ENCODE assay signal across 18 mouse cellular contexts in the genomic region with DNA sequence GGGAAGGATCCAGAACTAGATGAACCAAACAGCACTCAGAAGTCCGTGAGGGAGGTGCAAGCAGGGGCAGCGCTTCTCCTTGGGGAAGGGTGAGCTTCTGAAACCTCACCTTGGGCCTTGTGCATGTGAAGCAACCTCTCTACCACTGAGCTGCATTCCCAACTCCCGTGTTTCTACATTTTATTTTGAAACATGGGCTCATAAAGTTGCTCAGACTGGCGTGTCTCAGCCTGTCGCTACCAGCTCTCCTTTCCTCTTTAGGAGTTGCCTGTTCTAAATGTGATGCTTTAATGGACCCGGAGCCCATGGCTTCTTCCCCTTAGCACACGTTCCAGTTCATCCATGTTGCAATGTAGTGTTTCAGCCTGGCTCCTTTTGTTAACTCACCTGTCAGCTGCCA. TPM values are rescaled to one million over a fixed set of nuclear protein-coding genes. Genes with fewer than 3 reads are reported as not detected.
A peak's percentile ranks its signal among the peaks of the same experiment; 100 is the strongest.
DNase-seq lines count a peak whose midpoint lies in the region; ATAC-seq and TF ChIP-seq lines count a peak whose summit lies in the region.
"Had no signal": no experiment of that assay in that cellular context is flagged by ENCODE, and none has a peak within 500 bp of the region (broad histone marks: within the 10 kb centered on the region; RNA-seq: fewer than 3 reads in every experiment).

No protein-coding gene starts in this region.

- dilution Hi-C loops in CH12.LX (cut with MboI; ENCODE audit: extremely low pct_ligation_motif_present, extremely low pct_unique_long_range_greater_than_20kb, low sequenced_read_pairs), result no loop called here

- in situ Hi-C loops in CH12.LX (cut with MboI; ENCODE audit: low pct_ligation_motif_present, low pct_unique_long_range_greater_than_20kb, low sequenced_read_pairs), result no loop called here

- no peaks in the 10 kb centered on the region for H3K9me3 ChIP-seq in liver, embryonic 12.5 days (replicated peaks)
- no peaks in the 10 kb centered on the region for H3K9me3 ChIP-seq in liver, embryonic 11.5 days (ENCODE audit: control insufficient read depth, low read length)
- H3K9me3 ChIP-seq in CH12.LX (replicated peaks; ENCODE audit: low read length), result no peaks in the 10 kb centered on the region
- no peaks in the 10 kb centered on the region for H3K9me3 ChIP-seq in embryonic facial prominence, embryonic 13.5 days
- H3K9me3 ChIP-seq: heart, embryonic 12.5 days; hindbrain, embryonic 15.5 days; kidney, embryonic 15.5 days; liver, embryonic 13.5 days; lung, embryonic 15.5 days; midbrain, embryonic 15.5 days had no signal

- ATAC-seq in liver, embryonic 12.5 days, result no peak
- no peak for ATAC-seq in liver, embryonic 11.5 days (replicated peaks; ENCODE audit: low FRiP score)
- ATAC-seq in embryonic facial prominence, embryonic 13.5 days (ENCODE audit: insufficient number of reproducible peaks, insufficient read depth, low FRiP score, low TSS enrichment, low read depth), result no peak
- ATAC-seq: intestine, embryonic 16.5 days; midbrain, embryonic 15.5 days had no signal

- peaks cover 28% of the 10 kb centered on the region for H3K36me3 ChIP-seq in liver, embryonic 12.5 days
- no peaks in the 10 kb centered on the region; the same call in 1 of the 2 replicates for H3K36me3 ChIP-seq in liver, embryonic 11.5 days (ENCODE audit: control insufficient read depth, insufficient read depth, low read length)
- peaks cover 0 to 49% of the 10 kb centered on the region in 2 experiments for H3K36me3 ChIP-seq in CH12.LX (replicated peaks in 1 of 2; ENCODE audit: control insufficient read depth in 1 of 2, insufficient read depth in 1 of 2, low read length in 1 of 2)
- peaks cover 12% of the 10 kb centered on the region; the same call in 1 of the 2 replicates for H3K36me3 ChIP-seq in embryonic facial prominence, embryonic 13.5 days
- H3K36me3 ChIP-seq in myocyte (ENCODE audit: control insufficient read depth, insufficient read depth), result peaks cover 19% of the 10 kb centered on the region
- H3K36me3 ChIP-seq: heart, embryonic 12.5 days; hindbrain, embryonic 15.5 days; lung, embryonic 15.5 days; midbrain, embryonic 15.5 days had no signal

- peaks cover 97% of the 10 kb centered on the region for H3K79me2 ChIP-seq in CH12.LX (replicated peaks; ENCODE audit: control insufficient read depth, extremely low read depth, insufficient read depth, poor library complexity, severe bottlenecking)
- H3K79me2 ChIP-seq in myocyte (ENCODE audit: control insufficient read depth, insufficient read depth), result peaks cover 97% of the 10 kb centered on the region

- peak overlapping the region; percentile 11; the same call in 1 of the 2 replicates for H3K27ac ChIP-seq in liver, embryonic 12.5 days
- no peak overlapping the region for H3K27ac ChIP-seq in liver, embryonic 11.5 days (ENCODE audit: low read depth, low read length)
- H3K27ac ChIP-seq in CH12.LX (ENCODE audit: insufficient read depth, low read depth), result peak overlapping the region; percentile 76
- peak overlapping the region; percentile 64; the same call in 1 of the 2 replicates for H3K27ac ChIP-seq in embryonic facial prominence, embryonic 13.5 days
- H3K27ac ChIP-seq: hindbrain, embryonic 15.5 days; kidney, embryonic 15.5 days; liver, embryonic 13.5 days; lung, embryonic 15.5 days; macrophage; midbrain, embryonic 15.5 days had no signal

- peaks cover 89% of the 10 kb centered on the region for H3K4me1 ChIP-seq in liver, embryonic 12.5 days
- H3K4me1 ChIP-seq in liver, embryonic 11.5 days (replicated peaks; ENCODE audit: control insufficient read depth, insufficient read depth, low read length), result peaks cover 35% of the 10 kb centered on the region
- peaks cover 20 to 75% of the 10 kb centered on the region in 2 experiments for H3K4me1 ChIP-seq in CH12.LX (ENCODE audit: control insufficient read depth in 1 of 2, insufficient read depth in 2 of 2)
- H3K4me1 ChIP-seq in embryonic facial prominence, embryonic 13.5 days, result peaks cover 45% of the 10 kb centered on the region

- TF ChIP-seq RAD21 in CH12.LX (IDR thresholded peaks at IDR 0.05; ENCODE audit: low read depth, low read length), result no peak

- TF ChIP-seq POLR2A in CH12.LX (IDR thresholded peaks at IDR 0.05; ENCODE audit: low read depth, low read length) (no peak), myocyte (IDR thresholded peaks at IDR 0.05; ENCODE audit: insufficient read length, low read depth) (no peak)

- H3ac ChIP-seq in myocyte (ENCODE audit: control insufficient read depth, insufficient read length), result no peak overlapping the region

- H3K27me3 ChIP-seq in liver, embryonic 12.5 days (replicated peaks), result no peaks in the 10 kb centered on the region
- no peaks in the 10 kb centered on the region for H3K27me3 ChIP-seq in liver, embryonic 11.5 days (replicated peaks; ENCODE audit: control insufficient read depth, insufficient read depth, low read length)
- H3K27me3 ChIP-seq in CH12.LX (replicated peaks), result no peaks in the 10 kb centered on the region
- H3K27me3 ChIP-seq in embryonic facial prominence, embryonic 13.5 days, result no peaks in the 10 kb centered on the region
- no peaks in the 10 kb centered on the region for H3K27me3 ChIP-seq in myocyte (ENCODE audit: control insufficient read depth, insufficient read depth, insufficient read length)
- H3K27me3 ChIP-seq: heart, embryonic 12.5 days; hindbrain, embryonic 15.5 days; kidney, embryonic 15.5 days; liver, embryonic 13.5 days; lung, embryonic 15.5 days; midbrain, embryonic 15.5 days had no signal

- TF ChIP-seq EP300 in CH12.LX (IDR thresholded peaks at IDR 0.05; ENCODE audit: low read length), result no peak

- H3K4me3 ChIP-seq in liver, embryonic 12.5 days, result no peak overlapping the region
- no peak overlapping the region for H3K4me3 ChIP-seq in liver, embryonic 11.5 days (ENCODE audit: low read depth, low read length)
- peak overlapping the region; percentile 34 to 54 (median 52) for H3K4me3 ChIP-seq in CH12.LX (replicated peaks in 1 of 3; ENCODE audit: low read depth in 2 of 3, low read length in 2 of 3, poor library complexity in 1 of 3)
- no peak overlapping the region; the same call in 1 of the 2 replicates for H3K4me3 ChIP-seq in embryonic facial prominence, embryonic 13.5 days
- H3K4me3 ChIP-seq in myocyte, result no peak overlapping the region
- H3K4me3 ChIP-seq: heart, embryonic 12.5 days; hindbrain, embryonic 15.5 days; kidney, embryonic 15.5 days; liver, embryonic 13.5 days; lung, embryonic 15.5 days; midbrain, embryonic 15.5 days had no signal

- WGBS in liver, embryonic 12.5 days (ENCODE audit: insufficient replicate concordance), result 83% methylated on average over 7 of the region's 7 CpGs
- 88% methylated on average over 7 of the region's 7 CpGs for WGBS in liver, embryonic 11.5 days
- 75% methylated on average over 7 of the region's 7 CpGs for WGBS in embryonic facial prominence, embryonic 13.5 days

- no peak overlapping the region for H3K4me2 ChIP-seq in liver, embryonic 12.5 days
- H3K4me2 ChIP-seq in liver, embryonic 11.5 days, result no peak overlapping the region
- H3K4me2 ChIP-seq in CH12.LX (ENCODE audit: insufficient read depth, low read depth, poor library complexity, severe bottlenecking) (peak overlapping the region; percentile 85), myocyte (ENCODE audit: low read depth) (peak overlapping the region; percentile 30)
- peak overlapping the region; percentile 27; the same call in 1 of the 2 replicates for H3K4me2 ChIP-seq in embryonic facial prominence, embryonic 13.5 days
- H3K4me2 ChIP-seq: heart, embryonic 12.5 days; hindbrain, embryonic 15.5 days; kidney, embryonic 15.5 days; liver, embryonic 13.5 days; lung, embryonic 15.5 days; midbrain, embryonic 15.5 days had no signal

- DNase-seq in liver, embryonic 11.5 days (ENCODE audit: low spot score), result no peak
- no peak for DNase-seq in CH12.LX (ENCODE audit: extremely low read depth)
- no peak for DNase-seq in frontal cortex, postnatal 14 days (ENCODE audit: low spot score in 2 of 2)
- DNase-seq in layer of hippocampus, adult 18-20 months (ENCODE audit: low spot score in 2 of 2), result no peak
- DNase-seq: cerebellum, adult 2 months; liver, embryonic 13.5 days; right cerebral cortex, postnatal 25 days; thymus, postnatal 36 days had no signal

- no peak overlapping the region for H3K9ac ChIP-seq in liver, embryonic 12.5 days
- no peak overlapping the region for H3K9ac ChIP-seq in liver, embryonic 11.5 days (ENCODE audit: low read depth, low read length)
- peak overlapping the region; percentile 72 for H3K9ac ChIP-seq in CH12.LX (ENCODE audit: insufficient read depth, low read depth)
- no peak overlapping the region for H3K9ac ChIP-seq in embryonic facial prominence, embryonic 13.5 days
- H3K9ac ChIP-seq: heart, embryonic 12.5 days; hindbrain, embryonic 15.5 days; kidney, embryonic 15.5 days; liver, embryonic 13.5 days; lung, embryonic 15.5 days; midbrain, embryonic 15.5 days had no signal

- no peak for TF ChIP-seq CTCF in CH12.LX (conservative IDR thresholded peaks at IDR 0.05 in 1 of 2, IDR thresholded peaks at IDR 0.05 in 1 of 2; ENCODE audit: low read depth in 2 of 2, low read length in 2 of 2)

TF ChIP-seq in CH12.LX, 34 proteins besides CTCF, POLR2A, EP300 and RAD21 (continues in another document):
- TF ChIP-seq TCF12 (IDR thresholded peaks at IDR 0.05; ENCODE audit: low read depth, low read length) (peak; percentile 20; the same call in 1 of the 2 replicates), SIN3A (IDR thresholded peaks at IDR 0.05; ENCODE audit: low read length) (0 out of 2 replicates have a peak, but pooled peaks have one; percentile 26)

TF ChIP-seq in myocyte, 11 proteins besides CTCF, POLR2A, EP300 and RAD21:
- TF ChIP-seq CEBPB (IDR thresholded peaks at IDR 0.05; ENCODE audit: insufficient read depth, poor library complexity, severe bottlenecking) (no peak), POLR2AphosphoS2 (IDR thresholded peaks at IDR 0.05; ENCODE audit: insufficient read length, low read depth) (peak; percentile 45)

RNA-seq across cellular contexts. Expression of a gene that starts 5.5 kb away (rescaled TPM):
- 96.9 and 99.4 TPM in 2 replicates for polyA plus RNA-seq in liver, embryonic 12.5 days (2016; fragmentation: Nextera tagmentation; extraction: Ambion mirVana)
- 99.7 and 101 TPM in 2 replicates for polyA plus RNA-seq in liver, embryonic 11.5 days (2014; fragmentation: Nextera tagmentation; extraction: Ambion mirVana)
- total RNA-seq in CH12.LX (2012; rRNA removed) (130 and 159 TPM in 2 replicates), CH12.LX (2014; rRNA removed) (77.6 and 94.3 TPM in 2 replicates)
- polyA plus RNA-seq in CH12.LX (2012; ENCODE audit: insufficient read length, low read depth) (214 and 253 TPM in 2 replicates), myocyte (2012; fragmentation: generic; extraction: Trizol) (285 TPM)
- polyA plus RNA-seq in embryonic facial prominence, embryonic 13.5 days (2015; fragmentation: Nextera tagmentation; extraction: Ambion mirVana), result 146 and 160 TPM in 2 replicates
- total RNA-seq in layer of hippocampus, adult 18-20 months (2021), result 100 to 1,000 TPM; 175 to 189 TPM

RNA-seq across cellular contexts. Expression of a gene that starts 24.7 kb away (rescaled TPM):
- polyA plus RNA-seq in liver, embryonic 12.5 days (2016; fragmentation: Nextera tagmentation; extraction: Ambion mirVana), result 12.2 TPM in 2 replicates
- polyA plus RNA-seq in liver, embryonic 11.5 days (2014; fragmentation: Nextera tagmentation; extraction: Ambion mirVana), result 17.1 and 17.5 TPM in 2 replicates
- total RNA-seq in CH12.LX (2012; rRNA removed) (37.1 and 48.8 TPM in 2 replicates), CH12.LX (2014; rRNA removed) (35.1 and 35.7 TPM in 2 replicates)
- polyA plus RNA-seq in CH12.LX (2012; ENCODE audit: insufficient read length, low read depth) (42.9 and 43.6 TPM in 2 replicates), myocyte (2012; fragmentation: generic; extraction: Trizol) (82.1 TPM)
- polyA plus RNA-seq in embryonic facial prominence, embryonic 13.5 days (2015; fragmentation: Nextera tagmentation; extraction: Ambion mirVana), result 22.7 and 26.8 TPM in 2 replicates
- total RNA-seq in layer of hippocampus, adult 18-20 months (2021), result 10 to 100 TPM; 12.4 to 12.9 TPM

Comparison
In these comparisons a context has a peak if more than half of its experiments do, and no peak if none do; other contexts are left out.
1. H3K4me2 ChIP-seq: peak in CH12.LX (single experiment), embryonic facial prominence, embryonic 13.5 days (single experiment) and myocyte (single experiment); none in liver, embryonic 12.5 days (single experiment) and liver, embryonic 11.5 days (single experiment).
2. H3K4me3 ChIP-seq: peak in CH12.LX (3 of 3); none in liver, embryonic 12.5 days (single experiment), liver, embryonic 11.5 days (single experiment), embryonic facial prominence, embryonic 13.5 days (single experiment) and myocyte (single experiment).